Mouse (Mus musculus): ENCODE results near the gene Aox3. TPM values are rescaled to one million over a fixed set of nuclear protein-coding genes. Genes with fewer than 3 reads are reported as not detected.

Aox3 gene
- polyA plus RNA-seq, 1 experiment from 2014 or later = 0.24 TPM

DNA sequence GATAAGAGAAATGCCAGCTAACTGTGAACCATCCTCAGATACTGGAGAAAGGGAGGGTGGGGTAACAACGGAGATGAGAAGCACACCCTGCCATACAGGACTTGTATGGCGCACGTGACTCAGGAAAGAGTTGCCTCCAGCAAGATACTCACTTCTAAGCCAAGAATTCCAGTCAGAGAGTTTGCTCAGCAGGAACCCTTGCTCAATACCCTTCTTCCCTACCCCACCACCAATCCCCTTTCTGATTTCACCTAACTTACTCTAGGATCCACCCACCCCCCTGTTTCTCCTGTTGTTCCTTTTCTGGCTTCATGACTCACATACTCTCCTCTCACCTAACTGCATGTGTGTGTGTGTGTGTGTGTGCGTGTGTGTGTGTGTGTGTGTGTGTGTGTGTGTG is 1.6 kb upstream of the Aox3 start:
- H3K4me3 ChIP-seq (replicated peaks) = no peak overlapping the region
- H3K27me3 ChIP-seq = no peaks in the 10 kb centered on the region
- 81% methylated on average over 3 of the region's 4 CpGs for WGBS
- H3K4me2 ChIP-seq (replicated peaks) = no peak overlapping the region
- no peaks in the 10 kb centered on the region for H3K9me3 ChIP-seq
- no peaks in the 10 kb centered on the region for H3K4me1 ChIP-seq (replicated peaks)
- H3K36me3 ChIP-seq = no peaks in the 10 kb centered on the region
- no peak overlapping the region for H3K27ac ChIP-seq
- ATAC-seq = no peak
- no peak overlapping the region for H3K9ac ChIP-seq (replicated peaks)

DNA sequence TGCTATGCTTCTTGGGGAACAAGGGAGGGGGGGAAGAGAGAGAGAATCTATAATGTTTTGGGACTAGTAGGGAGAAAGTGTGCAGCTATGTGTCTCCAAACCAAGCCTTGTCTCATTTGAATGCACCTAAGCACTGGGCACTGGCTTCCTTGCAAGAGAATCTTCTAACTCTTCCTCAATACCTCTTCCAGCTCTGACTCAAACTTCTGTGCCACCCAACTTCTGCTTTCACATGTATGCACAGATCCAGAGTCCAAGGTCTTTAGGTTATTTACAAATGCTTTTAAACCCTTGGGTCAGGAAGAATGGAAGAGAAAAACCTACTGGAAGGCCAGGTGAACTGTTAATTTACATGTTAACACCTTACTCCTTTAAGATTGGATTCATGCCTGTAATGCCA is 511 bp downstream of the Aox3 start:
- Histone ChIP-seq H3K4me1 (replicated peaks) (no peaks in the 10 kb centered on the region), H3K4me3 (replicated peaks) (no peak overlapping the region), H3K9me3 (no peaks in the 10 kb centered on the region), H3K27ac (no peak overlapping the region), H3K4me2 (replicated peaks) (no peak overlapping the region), H3K9ac (replicated peaks) (no peak overlapping the region), H3K27me3 (no peaks in the 10 kb centered on the region), H3K36me3 (no peaks in the 10 kb centered on the region)
- no peak for ATAC-seq

DNA sequence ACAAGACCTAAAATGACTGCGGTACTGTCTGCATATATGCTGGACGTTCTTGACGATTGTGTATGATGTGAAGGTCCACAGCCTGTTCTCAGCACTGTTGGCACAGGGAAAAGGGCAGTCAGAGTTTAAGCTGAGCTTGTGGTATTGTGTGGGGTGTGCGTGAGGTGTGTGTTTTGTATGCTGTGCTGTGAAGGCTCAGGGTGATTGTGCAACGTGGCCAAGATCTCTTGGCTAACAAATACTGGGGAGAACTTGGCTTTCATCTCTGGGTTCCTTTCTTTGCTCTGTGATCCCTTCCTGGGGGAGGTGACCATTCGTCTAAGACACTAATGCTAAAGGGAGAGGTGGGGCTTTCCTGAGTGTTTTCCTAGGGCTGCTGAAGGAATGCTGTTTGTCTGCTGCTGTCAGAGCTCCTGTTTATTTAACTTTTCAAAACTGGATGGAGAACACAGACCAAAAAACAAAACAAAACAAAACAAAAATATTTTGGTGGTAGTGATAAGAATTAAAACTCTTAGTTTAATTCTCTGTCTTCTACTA is 1.2 kb downstream of the Aox3 start:
- 75% methylated on average over 6 of the region's 6 CpGs for WGBS
- Histone ChIP-seq H3K4me3 (replicated peaks) (no peak overlapping the region), H3K27ac (no peak overlapping the region), H3K36me3 (no peaks in the 10 kb centered on the region), H3K4me2 (replicated peaks) (no peak overlapping the region), H3K27me3 (no peaks in the 10 kb centered on the region), H3K9ac (replicated peaks) (no peak overlapping the region), H3K4me1 (replicated peaks) (no peaks in the 10 kb centered on the region), H3K9me3 (no peaks in the 10 kb centered on the region)
- ATAC-seq = no peak

DNA sequence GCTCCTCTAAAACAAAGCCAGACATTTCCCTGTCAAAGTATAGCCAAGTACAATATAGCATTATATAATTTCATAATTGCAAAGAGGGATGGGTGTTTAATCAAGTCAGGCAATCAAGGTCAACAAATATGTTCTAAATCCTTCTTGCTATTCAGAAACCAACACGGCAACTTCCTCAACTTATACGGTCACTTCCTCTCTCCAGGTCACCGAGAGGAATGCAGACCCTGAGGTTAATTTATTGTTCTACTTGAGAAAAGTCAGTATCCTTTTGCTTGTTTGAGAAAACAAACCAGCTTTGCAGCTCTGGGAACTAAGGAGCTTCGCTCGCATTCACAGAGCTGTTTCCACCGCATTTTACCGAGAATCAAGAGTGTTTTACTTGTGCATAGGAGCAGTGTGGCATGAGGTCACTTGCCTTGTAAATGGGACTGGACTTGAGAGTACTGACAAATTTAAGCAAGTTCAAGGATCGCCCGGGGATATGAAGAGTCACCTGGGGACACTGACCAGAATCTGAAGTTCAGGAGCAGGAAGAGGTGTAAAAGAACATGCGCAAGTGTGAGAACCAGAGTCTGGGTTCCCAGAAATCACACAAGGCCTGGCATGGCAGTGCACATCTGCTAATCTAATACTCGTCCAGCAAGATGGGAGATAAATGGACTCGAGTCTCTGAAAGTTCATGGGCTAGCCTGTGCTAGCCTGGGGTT is 1.9 kb downstream of the Aox3 start:
- Histone ChIP-seq H3K4me1 (replicated peaks) (no peaks in the 10 kb centered on the region), H3K27me3 (no peaks in the 10 kb centered on the region), H3K9ac (replicated peaks) (no peak overlapping the region), H3K27ac (no peak overlapping the region), H3K36me3 (no peaks in the 10 kb centered on the region), H3K4me2 (replicated peaks) (no peak overlapping the region), H3K4me3 (replicated peaks) (no peak overlapping the region), H3K9me3 (no peaks in the 10 kb centered on the region)
- ATAC-seq = no peak
- WGBS = 85% methylated on average over 12 of the region's 12 CpGs

DNA sequence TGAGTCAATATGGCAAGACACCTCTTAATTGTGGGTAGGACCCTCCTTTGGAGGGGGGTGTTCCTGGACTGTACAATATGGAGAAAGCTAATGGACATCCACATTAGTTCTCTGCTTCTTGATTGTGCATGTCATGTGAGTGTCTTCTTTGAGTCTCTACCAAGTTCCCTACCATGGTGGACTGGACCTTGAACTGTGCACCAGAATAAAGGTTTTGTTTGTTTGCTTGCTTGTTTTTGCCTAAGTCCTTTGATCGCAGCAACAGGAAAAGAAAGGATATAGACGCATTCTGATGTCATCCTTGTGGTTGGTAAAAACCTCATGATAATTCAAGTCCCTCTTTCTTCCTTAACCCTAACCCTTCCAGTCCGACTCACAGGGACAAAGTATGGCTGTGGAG is 5.3 kb downstream of the Aox3 start:
- no peaks in the 10 kb centered on the region for H3K36me3 ChIP-seq
- H3K27ac ChIP-seq = no peak overlapping the region
- H3K27me3 ChIP-seq = no peaks in the 10 kb centered on the region
- WGBS = 92% methylated on average over 3 of the region's 3 CpGs
- no peaks in the 10 kb centered on the region for H3K4me1 ChIP-seq (replicated peaks)
- H3K9ac ChIP-seq (replicated peaks) = no peak overlapping the region
- no peak for ATAC-seq
- no peak overlapping the region for H3K4me3 ChIP-seq (replicated peaks)
- no peak overlapping the region for H3K4me2 ChIP-seq (replicated peaks)
- no peaks in the 10 kb centered on the region for H3K9me3 ChIP-seq

DNA sequence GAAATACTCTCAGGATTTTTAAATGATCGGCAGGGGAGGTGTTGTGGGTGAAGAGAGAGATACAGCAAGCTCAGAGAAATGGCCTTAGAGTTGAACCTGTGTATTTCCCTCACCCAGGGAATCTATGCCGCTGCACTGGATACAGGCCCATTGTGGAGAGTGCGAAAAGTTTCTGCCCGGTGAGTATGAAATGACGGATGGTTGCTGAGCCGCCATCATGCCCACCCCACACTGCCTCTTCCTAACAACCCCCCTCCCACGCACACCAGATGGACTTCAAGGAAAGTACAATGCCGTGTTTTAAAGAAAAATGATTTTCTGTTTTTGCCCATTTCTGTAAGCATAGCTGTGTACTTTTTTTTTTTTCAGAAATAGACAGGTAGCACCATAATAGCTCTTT is 12.0 kb downstream of the Aox3 start:
- no peaks in the 10 kb centered on the region for H3K4me1 ChIP-seq (replicated peaks)
- H3K4me3 ChIP-seq (replicated peaks) = no peak overlapping the region
- H3K36me3 ChIP-seq = no peaks in the 10 kb centered on the region
- H3K9ac ChIP-seq (replicated peaks) = no peak overlapping the region
- 95% methylated on average over 8 of the region's 8 CpGs for WGBS
- no peaks in the 10 kb centered on the region for H3K27me3 ChIP-seq
- H3K9me3 ChIP-seq = no peaks in the 10 kb centered on the region
- ATAC-seq = no peak
- H3K4me2 ChIP-seq (replicated peaks) = no peak overlapping the region
- no peak overlapping the region for H3K27ac ChIP-seq

DNA sequence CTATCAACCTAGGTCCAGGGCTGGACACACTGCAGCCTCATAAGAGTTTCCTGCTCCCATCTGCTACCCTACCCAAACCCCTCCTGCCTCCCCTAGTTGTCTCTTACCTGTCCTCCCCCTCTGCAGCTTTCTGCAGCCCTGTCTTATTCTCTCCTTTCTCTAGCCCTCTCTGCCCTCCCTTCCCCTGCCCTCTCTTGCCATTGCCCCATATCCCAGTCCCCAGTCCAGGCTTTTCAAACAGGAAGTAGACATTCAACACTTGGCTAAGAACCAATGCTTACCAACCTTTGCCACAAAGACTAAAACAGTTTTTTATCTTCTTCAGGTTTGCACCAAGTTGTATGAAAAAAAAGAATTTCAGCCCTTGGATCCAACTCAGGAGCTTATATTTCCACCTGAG is 25.0 kb downstream of the Aox3 start:
- H3K4me2 ChIP-seq (replicated peaks) = no peak overlapping the region
- no peaks in the 10 kb centered on the region for H3K4me1 ChIP-seq (replicated peaks)
- H3K9me3 ChIP-seq = no peaks in the 10 kb centered on the region
- no peaks in the 10 kb centered on the region for H3K27me3 ChIP-seq
- no peak overlapping the region for H3K4me3 ChIP-seq (replicated peaks)
- no peaks in the 10 kb centered on the region for H3K36me3 ChIP-seq
- H3K27ac ChIP-seq = no peak overlapping the region
- no peak for ATAC-seq
- no peak overlapping the region for H3K9ac ChIP-seq (replicated peaks)

DNA sequence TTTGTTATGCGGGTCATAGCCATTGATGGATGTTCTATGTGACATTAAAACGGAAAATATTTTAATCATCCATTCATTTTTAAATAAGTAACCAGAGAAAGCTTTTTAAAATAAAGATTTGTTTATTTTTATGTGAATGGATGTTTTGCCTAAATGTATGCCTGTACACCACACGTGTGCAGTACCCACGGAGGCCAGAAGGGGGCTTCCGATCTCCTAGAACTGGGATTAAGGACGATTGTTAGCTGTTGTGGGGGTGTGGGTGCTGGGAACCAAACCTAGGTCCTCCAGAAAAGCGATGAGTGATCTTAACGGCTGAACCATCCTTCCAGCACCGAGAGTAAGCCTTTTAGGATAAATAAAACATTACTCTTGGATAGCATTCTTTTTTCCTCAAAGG is 26.1 kb downstream of the Aox3 start:
- no peaks in the 10 kb centered on the region for H3K4me1 ChIP-seq (replicated peaks)
- no peak overlapping the region for H3K4me3 ChIP-seq (replicated peaks)
- ATAC-seq = no peak
- 92% methylated on average over 9 of the region's 9 CpGs for WGBS
- H3K4me2 ChIP-seq (replicated peaks) = no peak overlapping the region
- H3K9me3 ChIP-seq = no peaks in the 10 kb centered on the region
- no peak overlapping the region for H3K9ac ChIP-seq (replicated peaks)
- H3K27ac ChIP-seq = no peak overlapping the region
- H3K27me3 ChIP-seq = no peaks in the 10 kb centered on the region
- H3K36me3 ChIP-seq = no peaks in the 10 kb centered on the region

DNA sequence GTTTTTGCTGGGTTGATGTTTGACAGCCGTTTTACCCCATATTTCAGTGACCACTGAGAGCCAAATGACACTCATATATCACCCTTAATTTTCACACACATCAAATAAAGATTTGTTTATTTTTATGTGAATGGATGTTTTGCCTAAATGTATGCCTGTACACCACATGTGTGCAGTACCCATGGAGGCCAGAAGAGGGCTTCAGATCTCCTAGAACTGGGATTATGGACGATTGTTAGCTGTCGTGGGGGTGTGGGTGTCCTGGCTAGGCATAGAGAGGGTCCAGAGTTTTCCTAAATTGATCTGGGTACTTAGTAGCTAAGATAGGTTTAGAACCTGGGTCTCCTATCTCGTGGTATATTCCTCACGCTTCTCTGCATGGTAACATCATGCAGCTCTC is 27.7 kb downstream of the Aox3 start:
- H3K36me3 ChIP-seq = no peaks in the 10 kb centered on the region
- H3K9ac ChIP-seq (replicated peaks) = no peak overlapping the region
- no peaks in the 10 kb centered on the region for H3K4me1 ChIP-seq (replicated peaks)
- WGBS = 87% methylated on average over 5 of the region's 5 CpGs
- H3K4me3 ChIP-seq (replicated peaks) = no peak overlapping the region
- no peak overlapping the region for H3K27ac ChIP-seq
- H3K27me3 ChIP-seq = no peaks in the 10 kb centered on the region
- H3K9me3 ChIP-seq = no peaks in the 10 kb centered on the region
- no peak overlapping the region for H3K4me2 ChIP-seq (replicated peaks)
- ATAC-seq = no peak

DNA sequence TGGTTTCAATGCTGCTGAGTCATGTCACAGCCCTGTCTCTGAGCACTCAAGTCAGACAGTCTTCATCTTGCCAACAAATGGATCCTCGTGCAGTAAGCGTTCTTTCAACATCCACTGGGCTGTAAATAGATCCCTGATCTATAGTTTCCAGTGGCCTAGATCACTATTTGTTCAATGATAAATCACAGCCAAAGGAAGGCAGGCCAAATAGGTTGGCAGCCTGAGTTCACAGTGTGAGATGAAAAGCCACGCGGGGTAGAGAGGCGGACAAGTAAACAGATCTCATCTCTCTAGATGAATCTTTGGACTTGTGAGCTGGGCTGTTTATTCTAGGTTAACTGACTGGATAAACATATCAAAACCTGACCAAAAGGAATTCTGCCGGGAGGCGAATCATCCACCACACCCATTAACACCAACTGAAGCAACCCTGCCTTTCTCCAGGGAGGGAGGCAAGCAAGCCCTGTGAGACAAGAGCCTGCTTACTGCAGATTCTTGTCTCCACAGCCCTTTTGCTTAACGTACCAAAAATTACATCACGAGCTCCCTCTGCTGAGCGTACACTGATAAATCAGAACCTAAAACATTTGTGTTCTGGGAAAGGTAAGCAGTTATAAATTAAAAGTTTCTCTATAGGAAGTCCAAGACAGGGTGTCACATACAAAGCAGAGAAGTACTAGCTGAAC is 31.6 kb downstream of the Aox3 start:
- no peaks in the 10 kb centered on the region for H3K36me3 ChIP-seq
- no peak overlapping the region for H3K4me2 ChIP-seq (replicated peaks)
- H3K9me3 ChIP-seq = no peaks in the 10 kb centered on the region
- 79% methylated on average over 10 of the region's 10 CpGs for WGBS
- H3K27me3 ChIP-seq = no peaks in the 10 kb centered on the region
- no peak overlapping the region for H3K27ac ChIP-seq
- ATAC-seq = no peak
- no peak overlapping the region for H3K4me3 ChIP-seq (replicated peaks)
- no peak overlapping the region for H3K9ac ChIP-seq (replicated peaks)
- no peaks in the 10 kb centered on the region for H3K4me1 ChIP-seq (replicated peaks)

DNA sequence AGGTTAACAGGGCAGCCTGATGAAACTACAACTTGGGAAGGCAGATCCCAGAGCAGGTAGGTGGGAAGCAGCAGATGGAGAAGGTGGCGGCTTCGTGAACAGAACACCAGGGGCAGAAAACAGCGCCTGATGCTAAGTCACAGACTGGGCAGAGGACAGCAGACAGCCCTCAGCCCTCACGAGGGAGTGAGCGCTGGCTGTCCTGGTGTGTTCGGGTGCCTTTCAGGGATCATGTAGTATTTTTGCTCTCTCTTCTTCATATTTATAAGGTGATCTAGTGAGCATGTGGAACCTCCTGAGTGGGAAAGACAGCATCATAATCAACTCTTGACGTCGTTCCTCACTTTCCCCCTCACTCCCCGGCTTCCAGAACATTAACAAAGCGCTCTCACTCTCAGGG is 33.1 kb downstream of the Aox3 start:
- Histone ChIP-seq H3K9ac (replicated peaks) (no peak overlapping the region), H3K27me3 (no peaks in the 10 kb centered on the region), H3K36me3 (no peaks in the 10 kb centered on the region), H3K4me2 (replicated peaks) (no peak overlapping the region), H3K4me1 (replicated peaks) (no peaks in the 10 kb centered on the region), H3K4me3 (replicated peaks) (no peak overlapping the region), H3K9me3 (no peaks in the 10 kb centered on the region), H3K27ac (no peak overlapping the region)
- no peak for ATAC-seq
- WGBS = 90% methylated on average over 10 of the region's 10 CpGs

DNA sequence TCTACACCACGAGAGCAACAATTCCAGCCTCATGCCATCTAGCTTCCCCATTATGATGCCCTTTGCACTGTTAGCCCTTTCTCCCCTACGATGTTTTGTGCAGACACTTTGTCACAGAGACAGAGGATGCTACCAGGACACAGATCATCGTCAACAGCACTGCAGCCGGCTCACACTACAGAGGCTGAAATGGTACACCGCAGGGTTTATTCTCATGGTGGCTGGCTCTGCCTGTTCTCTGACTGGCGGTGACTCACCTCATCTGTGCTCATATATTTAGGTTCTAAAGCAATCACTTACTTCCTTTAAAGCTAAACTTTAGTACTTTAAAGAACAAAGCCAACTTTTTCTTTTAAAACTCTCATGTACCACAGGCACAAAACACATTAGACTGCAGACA is 34.8 kb downstream of the Aox3 start:
- no peak for ATAC-seq
- no peak overlapping the region for H3K4me2 ChIP-seq (replicated peaks)
- H3K4me1 ChIP-seq (replicated peaks) = no peaks in the 10 kb centered on the region
- 91% methylated on average over 6 of the region's 6 CpGs for WGBS
- H3K4me3 ChIP-seq (replicated peaks) = no peak overlapping the region
- no peaks in the 10 kb centered on the region for H3K36me3 ChIP-seq
- H3K9ac ChIP-seq (replicated peaks) = no peak overlapping the region
- no peaks in the 10 kb centered on the region for H3K9me3 ChIP-seq
- H3K27ac ChIP-seq = no peak overlapping the region
- H3K27me3 ChIP-seq = no peaks in the 10 kb centered on the region

DNA sequence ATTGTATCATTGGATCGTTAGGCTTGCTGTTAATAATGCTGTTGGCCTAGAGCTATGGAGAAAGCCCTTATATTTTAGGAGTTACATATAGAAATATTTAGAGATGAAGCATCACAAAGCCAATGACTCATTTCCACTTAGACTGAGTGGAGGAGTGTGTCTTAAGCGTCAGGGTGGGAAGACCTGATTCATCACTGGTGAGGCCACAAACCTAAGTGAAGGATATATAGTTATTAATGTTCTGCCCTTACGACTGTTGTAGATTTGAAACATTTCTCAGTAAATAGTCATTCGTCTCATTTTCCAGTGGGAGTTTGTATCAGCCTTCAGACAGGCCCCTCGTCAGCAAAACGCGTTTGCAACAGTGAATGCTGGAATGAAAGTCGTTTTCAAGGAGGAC is 39.3 kb downstream of the Aox3 start:
- WGBS = 88% methylated on average over 8 of the region's 8 CpGs
- no peaks in the 10 kb centered on the region for H3K9me3 ChIP-seq
- no peak overlapping the region for H3K4me2 ChIP-seq (replicated peaks)
- H3K27me3 ChIP-seq = no peaks in the 10 kb centered on the region
- H3K4me3 ChIP-seq (replicated peaks) = no peak overlapping the region
- H3K27ac ChIP-seq = no peak overlapping the region
- no peak for ATAC-seq
- no peak overlapping the region for H3K9ac ChIP-seq (replicated peaks)
- H3K36me3 ChIP-seq = no peaks in the 10 kb centered on the region
- H3K4me1 ChIP-seq (replicated peaks) = no peaks in the 10 kb centered on the region
